Mouse (Mus musculus) right cerebral cortex, adult 2 months (tissue): ENCODE data around the gene Dmrta1.
"Not testable (repeated sequence)": the region's sequence is repeated elsewhere in the genome, so short reads cannot be mapped to it uniquely, and the experiment has no call there.

Experiments used
- DNase-seq, 2 experiments: peaks; one replicate each; pipeline ENCODE4 v3.0.0; 2021 to 2022; ENCODE audit warnings: low spot score in 2 of 2

Dmrta1 gene

DNA sequence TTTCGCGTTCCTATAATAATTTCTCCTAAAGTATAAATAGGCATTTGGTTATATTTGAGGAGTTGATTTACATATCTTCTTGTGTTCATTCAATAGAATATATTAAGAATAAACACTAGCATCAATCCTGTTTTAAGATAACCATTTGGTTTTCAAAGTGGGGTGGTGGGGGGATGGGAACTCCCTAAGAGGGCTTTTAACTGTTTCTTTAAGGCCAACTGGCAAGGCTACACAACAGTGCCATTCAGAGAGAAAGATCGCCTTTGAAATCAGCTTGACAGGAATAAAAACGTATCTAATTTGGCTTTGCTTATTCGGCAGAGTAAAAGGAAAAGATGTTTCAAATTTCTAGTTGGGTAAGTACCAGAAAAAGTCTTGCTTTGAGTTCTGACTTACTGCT, at the start of gene Dmrta1:
Gene Dmrta1 (plus strand): TSS at position 242 of the 400 bp plus-strand sequence.
- DNase-seq, result no peak

DNA sequence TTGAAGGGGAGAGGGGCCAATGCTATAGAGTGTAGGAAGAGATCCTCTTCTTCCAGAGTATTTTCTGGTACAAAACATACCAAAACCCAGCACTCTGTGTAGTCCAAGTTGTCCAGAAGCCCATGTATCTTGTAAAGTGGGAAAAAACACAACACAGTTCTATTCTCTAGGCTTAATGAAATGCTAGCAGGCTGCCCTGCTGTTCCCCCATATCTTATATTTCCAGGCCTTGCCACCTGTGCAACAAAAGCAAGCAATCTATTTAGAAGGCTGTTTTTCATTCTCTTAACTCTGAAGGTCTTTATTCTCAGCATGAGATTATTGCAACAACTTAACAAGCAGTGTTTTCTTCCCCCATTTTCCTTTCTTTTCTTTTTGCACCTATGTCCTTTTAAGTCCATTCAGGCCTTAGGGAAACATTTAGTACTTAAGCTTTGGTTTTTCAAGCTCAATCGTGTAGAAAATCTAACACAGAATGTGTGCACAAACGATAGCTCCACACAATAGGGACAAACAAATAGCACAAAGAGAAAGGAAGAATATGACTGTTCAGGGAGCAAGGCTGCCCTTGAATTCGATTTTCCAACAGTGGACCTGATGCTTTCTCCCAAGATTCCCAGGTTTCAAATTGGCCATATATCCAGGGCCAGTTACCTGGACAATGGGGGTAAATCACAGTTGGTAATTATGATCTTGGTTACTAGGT, 48.7 kb upstream of the Dmrta1 start:
- no peak for DNase-seq

DNA sequence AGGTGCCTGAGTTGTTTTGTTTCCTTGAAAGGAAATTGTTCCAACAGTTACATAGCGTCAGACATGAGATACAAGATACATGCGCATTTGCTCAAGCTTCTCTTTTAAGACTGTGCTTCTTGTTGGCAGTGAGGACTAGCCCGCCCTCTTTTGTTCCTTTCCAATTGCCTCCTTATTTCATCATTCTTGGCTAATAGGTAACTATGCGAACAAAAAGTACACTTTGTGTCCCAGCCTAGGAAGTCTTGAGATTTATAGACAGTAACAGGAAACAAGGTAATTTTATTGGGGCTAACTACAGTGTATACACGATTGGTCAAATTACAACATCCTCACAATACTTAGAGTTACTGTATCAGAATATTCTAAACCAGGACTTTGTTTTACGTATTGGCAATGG, 47.7 kb upstream of the Dmrta1 start:
- DNase-seq, result no peak

DNA sequence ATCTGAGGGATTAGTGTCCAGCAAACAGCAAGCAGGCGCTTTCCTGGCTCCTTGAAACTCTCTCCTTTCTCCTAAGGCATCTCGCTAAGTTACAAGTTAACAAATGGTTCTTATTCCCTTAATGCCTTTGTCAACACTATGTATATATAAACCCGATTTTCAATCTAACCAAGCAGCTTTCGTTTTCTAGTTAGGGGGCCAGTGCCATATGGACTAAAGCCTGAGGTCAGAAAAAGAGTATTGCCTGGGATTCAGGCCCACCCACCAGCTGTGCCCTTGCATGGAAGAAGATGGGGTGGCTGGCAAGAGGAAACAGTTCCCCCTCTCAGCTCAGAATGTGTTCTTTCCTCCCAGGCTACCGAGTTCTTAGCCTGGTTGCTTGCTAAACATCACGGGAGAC, 40.6 kb upstream of the Dmrta1 start:
- DNase-seq, result no peak

DNA sequence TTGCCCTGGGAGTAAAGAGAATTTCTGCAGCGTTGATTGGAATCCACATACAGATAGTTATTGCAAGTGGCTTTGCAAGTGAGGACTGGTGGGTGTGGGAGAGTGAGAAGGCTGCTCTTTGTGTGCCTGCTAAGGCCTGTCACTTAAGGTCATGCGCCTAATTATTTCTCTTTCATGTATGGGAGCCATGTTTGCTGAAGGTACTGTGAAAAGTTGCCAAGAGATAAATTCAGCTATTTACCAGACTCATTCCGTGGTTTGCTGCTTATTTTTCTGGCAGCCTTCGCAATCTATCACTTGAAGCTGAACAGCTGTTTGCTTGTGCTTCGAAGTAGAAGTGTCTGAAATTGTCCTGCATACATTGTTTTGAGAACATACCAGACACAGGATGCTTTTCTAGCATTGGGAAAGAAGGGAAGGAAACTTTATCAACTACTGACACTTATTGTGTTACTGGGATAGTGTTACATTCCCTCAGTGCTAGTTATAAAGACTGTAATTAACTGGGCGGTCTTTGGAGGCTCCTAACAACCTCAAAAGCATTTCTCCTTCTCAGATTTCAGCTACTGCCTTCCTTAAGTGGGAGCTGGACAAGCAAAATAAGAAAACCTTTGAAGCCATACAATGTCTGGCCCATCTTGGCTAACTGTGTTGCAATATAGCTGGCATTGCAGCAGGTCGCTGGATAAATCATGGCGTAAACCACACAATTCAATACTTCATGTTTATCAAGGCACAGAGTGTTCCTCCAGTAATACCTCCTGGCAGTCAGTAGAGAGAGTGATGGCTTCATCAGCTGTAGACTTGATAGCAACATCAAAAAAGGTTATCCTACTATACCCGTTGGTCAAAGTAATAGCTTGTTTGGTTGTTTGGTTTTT, 34.8 kb upstream of the Dmrta1 start:
- no peak for DNase-seq

DNA sequence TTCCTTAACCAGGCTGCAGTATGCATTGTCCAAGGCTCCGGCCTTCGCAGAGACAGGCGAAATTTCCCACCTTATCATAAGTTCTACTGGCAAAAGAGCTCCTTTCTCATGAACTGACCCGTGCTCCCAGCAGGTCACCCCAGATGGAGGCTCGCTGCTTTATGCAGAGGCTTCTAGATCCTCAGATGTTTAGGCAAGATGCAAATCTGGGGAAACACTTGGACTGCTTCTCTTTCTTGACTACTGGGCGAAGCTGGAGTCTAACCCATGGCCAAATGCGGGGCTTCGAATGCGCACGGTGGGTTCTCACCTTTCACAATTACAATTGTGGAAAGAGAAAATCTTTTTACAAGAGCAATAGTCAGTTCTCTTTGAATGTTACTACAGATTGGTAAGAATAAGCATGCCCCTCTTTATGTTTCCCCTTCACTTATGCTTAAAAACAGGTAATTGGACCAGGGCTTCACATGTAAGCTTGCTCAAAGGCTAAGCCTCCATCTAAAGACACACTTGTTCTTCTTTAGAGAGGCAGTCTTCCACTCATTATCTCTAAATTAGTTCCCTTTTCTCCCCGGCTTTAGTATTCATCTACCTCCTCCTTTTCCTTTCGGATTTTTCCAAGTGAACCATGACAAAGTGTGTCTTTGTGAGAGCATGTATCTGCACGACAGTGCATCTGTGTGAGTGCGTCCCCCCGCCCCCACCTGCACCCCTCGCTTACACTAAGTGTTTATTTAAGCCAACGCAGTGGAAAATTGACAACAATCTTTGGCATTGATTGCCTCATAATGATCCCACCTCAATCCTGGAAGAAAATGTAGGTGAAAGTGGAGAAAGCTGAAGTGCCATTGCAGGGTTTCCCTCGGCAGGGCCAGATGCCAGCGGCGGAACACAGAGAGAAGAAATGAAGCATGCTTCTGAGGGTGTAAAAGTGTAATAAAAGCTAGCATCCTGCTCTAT, 28.6 kb upstream of the Dmrta1 start:
- no peak for DNase-seq

DNA sequence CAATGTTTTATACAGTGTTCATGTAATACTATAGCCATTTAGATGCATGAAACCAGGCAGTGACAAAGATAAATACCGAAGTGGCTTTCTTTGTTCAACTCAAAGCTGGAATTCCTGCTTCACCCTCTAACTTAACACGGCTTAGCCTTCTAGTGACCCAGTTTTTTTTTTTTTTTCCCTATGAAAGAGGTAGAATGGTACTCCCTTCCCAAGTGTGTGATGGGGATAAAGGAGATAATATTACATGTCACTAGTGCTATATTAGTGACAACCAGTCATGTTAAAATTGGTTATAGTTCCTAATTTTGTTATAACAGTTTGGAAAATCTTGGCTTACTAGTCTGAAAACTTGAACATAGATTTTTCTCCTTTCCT, 27.9 kb upstream of the Dmrta1 start:
- no peak for DNase-seq

DNA sequence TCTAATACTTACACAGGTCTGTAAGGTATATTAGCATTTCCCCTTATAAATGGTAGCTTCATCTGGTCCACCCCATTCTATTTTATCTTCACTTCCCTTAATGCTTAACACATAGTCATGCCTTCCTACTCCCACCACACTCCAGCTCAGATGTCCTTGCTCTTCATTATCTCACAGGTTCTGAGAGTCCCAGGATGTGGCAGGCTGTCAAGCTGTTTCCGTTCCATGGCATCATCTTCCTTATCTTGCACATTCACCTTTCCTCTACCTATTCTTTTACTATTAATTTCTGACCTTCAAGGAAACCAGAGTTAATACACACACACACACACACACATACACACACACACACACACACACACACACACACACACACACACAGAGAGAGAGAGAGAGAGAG, 27.5 kb upstream of the Dmrta1 start:
- DNase-seq, result no peak

DNA sequence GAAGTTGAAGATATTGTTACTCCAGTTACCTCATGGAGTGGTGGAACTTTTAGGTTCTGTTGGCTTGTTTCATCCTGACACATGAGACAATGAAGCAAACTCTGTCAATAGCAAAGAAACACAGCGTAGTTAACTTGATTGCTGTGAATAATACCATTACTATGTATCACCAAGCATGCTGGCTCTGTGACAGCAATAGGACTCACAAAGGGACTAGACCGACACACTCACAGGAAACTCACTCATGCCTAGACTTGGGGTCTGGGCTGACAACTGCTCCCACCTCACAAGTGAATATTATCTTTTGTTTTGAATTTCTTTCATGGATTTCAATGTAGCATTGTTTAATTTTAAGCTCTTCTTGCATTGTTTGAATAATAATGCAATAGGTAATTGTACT, 15.8 kb upstream of the Dmrta1 start:
- no peak for DNase-seq

DNA sequence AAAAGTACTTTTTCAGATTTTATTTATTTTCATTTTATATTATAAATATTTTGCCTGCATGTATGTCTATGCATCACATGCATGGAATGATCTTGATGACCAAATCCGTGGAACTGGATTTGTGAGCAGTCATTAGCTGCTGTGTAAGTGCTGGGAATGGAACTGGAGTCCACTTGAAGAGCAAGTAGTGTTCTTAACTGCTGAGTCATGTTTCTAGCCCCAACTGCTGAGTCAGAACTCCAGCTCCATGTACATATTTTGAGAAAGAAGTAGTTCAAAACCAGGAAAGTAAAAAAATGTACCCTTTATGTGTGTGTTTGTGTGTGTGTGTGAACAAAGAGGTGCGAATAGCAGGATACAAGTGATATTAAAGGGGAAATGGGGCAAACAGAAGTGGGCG, 4.5 kb upstream of the Dmrta1 start:
- DNase-seq, result no peak

DNA sequence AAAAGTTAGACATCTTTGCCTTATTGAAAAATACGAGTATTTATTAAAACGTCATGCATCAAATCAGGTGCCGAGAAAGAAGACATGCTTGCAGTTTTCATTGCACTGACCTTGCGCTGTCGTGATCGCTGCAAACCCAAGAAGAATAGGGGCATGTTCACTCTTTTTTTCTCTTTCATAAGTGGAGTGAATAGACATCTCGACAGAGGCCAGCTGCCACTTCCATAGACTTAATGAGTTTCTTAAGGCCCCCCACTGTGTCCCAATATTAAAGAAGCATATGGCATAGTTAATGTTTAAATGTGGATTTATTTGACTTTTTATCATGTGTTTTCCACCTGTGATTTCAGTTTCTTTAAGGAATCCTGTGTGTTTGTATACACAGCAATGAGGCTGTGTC, 1.3 kb upstream of the Dmrta1 start:
- no peak for DNase-seq

DNA sequence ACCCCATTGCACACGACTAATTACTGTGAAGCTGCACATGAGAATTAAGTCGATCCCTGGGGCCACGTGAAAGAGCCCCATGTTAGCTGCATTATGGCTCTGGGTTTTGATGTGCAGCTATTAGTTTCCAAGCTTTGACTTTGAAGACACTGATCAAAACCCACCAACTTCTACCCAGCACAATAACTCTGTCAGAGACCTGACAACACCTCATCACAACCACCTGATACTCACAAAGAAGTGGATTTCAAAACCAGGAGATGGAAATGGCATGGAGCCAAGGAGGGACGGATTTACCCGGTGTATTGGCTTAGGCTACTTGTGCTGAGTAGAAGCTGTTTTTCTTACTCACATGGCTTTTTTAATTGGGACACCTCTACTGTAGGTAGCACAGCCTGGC, 523 bp upstream of the Dmrta1 start:
- no peak for DNase-seq

DNA sequence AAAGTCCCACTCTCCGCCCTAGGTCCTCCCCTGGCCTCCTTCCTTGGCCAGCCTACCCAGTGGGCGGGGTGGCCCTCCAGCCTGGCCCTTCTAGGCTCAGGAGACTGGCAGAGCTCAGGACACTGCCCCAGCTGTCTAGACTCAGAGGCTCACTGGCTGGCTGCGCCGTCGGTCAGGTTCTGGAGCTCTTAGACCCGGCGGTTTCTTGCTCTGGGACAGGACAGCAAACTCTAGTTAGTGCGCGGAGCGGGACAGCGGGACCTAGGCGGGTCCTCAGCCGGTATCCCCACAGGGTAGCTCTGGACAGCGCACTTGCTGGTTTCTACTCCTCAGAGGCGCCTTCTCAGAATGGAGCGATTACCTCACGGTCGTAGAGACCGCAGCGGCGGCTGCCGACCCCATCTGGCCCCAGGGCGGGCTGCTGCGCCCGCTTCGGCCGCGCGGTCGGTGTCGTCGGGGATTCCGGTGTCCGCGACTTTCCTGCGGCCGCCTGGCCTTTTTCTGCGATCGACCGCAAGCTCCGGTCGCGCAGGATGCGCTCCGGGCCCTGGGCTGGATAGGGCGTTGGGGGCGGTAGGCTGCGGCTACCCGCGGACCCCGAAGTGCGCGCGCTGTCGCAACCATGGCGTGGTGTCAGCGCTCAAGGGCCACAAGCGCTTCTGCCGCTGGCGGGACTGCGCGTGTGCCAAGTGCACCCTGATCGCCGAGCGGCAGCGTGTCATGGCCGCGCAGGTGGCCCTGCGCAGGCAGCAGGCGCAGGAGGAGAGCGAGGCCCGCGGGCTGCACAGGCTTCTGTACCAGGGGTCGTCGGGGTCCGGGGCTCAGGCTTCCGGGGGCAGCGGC, 8.9 kb downstream of the Dmrta1 start:
- DNase-seq, result no peak

DNA sequence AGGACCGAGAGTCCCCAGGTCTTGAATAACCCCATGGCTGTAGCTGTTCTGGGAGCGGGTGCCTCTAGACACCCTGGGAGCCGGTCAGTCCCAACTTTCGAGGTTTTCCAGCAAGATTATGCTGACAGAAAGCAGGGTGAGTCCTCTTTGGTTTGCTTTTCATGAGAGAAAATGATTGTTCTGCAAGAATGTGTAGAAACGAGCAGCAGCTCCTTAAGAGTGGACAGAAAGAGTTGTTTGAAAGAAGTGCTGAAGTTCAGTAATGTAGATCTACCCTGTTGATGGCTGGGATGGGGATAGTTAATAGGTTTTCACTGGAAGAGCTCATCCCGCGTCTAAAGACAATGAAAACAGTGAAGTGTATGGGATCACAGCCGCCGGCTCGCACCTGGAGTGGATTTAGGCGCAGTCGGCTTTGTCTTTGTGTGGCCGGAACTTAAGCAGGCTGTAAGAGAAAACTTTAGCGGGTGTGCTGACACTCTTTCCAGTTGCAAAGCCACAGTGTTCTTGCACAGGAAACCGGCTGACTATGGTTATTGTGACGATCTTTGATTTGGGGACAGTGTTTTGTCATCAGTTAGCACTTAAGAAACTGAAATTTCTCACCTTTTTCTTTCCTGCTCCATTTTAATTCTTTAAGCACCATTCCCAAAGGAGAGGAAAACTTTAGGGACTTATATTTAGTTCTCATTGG, 9.7 kb downstream of the Dmrta1 start:
- no peak for DNase-seq

DNA sequence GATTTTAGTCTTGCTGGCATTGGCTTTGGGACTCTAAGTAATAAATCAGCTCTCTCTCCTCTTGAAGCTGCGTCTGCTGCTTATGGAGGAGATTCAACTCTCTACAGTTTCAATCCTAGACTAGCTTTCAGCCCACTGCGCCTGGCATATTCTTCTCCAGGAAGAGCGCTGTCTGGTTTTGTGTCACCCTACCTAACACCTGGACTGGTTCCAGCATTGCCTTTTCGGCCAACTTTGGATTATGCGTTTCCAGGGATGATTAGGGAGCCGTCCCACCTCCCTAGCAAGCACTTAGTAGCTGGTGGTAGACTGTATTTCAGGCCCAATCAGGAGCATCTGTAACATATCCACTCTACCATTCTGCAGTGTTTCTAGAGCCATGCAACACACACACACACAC, 12.7 kb downstream of the Dmrta1 start:
- DNase-seq, result no peak

DNA sequence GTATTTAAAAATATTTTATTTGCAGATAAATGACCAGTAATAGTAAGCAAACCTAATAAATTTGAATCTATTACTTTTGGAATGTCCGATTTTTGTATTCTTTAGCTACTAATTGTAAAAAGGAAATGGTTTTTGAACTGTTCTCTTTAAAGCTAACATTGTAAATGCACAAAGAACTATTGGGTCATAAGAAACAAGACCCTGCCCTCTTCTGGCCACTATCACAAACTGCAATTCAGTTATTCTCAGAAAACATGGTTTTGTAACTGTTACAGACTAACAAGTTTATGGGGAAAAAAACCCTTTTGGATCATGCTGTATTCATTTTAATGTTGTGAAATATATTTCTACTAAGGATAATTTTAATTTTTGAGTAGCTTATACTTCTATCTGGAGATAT, 13.5 kb downstream of the Dmrta1 start:
- peak in 1 of 2 experiments; percentile 8 for DNase-seq

DNA sequence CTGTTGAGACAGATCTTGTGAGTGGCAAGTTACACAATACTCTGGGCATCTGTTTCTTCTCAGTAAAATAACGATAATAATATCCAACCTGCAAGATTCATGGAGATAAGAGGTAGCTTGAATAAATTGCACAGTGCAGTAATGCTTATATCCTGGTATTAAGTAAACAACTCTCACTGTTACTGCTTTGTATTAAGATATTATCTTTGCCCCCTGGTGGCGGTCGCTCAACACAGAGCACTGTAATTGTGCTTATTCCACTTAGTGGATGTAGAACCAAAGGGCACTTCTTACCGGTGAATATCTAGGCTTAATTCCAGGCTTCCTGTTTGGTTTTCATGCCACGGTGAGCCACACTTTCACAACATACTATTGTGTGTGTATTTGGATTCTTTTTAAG, 16.4 kb downstream of the Dmrta1 start:
- no peak for DNase-seq

DNA sequence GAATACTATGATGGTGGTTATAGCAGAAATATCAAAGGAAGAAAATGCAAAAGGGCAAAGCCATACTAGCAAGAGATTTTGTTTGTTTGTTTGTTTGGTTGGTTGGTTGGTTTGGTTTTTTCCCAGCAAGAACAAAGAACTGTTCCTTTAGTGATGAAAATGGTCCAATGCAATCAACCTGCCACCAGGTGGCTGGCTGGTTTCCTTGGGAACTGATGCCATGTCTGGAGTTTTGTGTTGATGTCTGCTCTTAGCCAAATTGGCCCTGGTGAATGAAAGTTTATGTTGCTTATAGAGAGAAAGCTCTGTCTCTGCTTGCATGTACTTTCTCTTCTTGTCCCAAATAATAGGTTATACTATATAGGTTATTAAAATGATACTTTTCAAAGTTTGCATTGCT, 18.7 kb downstream of the Dmrta1 start:
- no peak for DNase-seq

DNA sequence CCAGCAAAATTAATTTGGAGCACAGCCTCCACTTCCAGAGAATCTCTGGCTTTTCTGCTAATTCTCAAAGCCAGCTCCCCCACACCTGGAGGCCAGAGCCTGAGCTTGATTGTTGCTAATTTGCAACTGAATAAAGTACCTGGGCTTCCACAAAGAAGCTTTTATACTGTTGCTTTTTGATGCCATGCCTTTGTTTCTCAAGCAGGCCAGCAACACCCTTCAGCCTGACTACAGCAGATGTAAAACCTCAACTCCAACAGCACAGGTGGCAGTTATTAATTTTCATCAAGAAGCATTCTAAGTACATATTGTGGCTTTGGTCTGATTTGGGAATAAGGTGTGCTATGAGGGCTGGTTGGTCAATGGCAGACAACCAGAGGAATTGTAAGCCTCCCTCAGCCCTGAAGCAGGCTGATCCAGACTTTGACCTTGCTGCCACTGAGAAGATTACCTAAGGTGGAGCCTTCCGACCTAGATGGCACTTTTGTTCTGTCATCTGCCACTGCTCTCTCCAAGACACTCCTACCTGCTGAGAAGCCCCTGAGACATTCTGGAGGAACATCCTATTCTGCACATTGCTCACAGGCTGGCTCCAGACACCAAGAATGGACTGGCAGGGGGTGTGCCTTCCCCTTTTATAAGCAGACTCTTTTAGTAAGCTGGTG, 44.4 kb downstream of the Dmrta1 start:
- DNase-seq, result not testable (repeated sequence)
